Mouse (Mus musculus) ES-E14 (cell line): ENCODE results near the gene Pllp.

Experiments used
- CHD2 ChIP-seq: IDR thresholded peaks from 2 replicates; pipeline ENCODE4 v1.6.1; 2014; ENCODE audit warnings: mild to moderate bottlenecking, low read depth, low read length, inconsistent platforms
- MAFK ChIP-seq: IDR thresholded peaks from 2 replicates; pipeline ENCODE4 v1.6.1; 2014; ENCODE audit warnings: mild to moderate bottlenecking, low read depth, low read length, inconsistent platforms; ENCODE audit not compliant: insufficient read depth
- ZC3H11A ChIP-seq: IDR thresholded peaks from 2 replicates; pipeline ENCODE4 v1.6.1; 2012; ENCODE audit warnings: low read depth, mild to moderate bottlenecking, inconsistent platforms, low read length, borderline replicate concordance
- ZNF384 ChIP-seq: IDR thresholded peaks from 2 replicates; pipeline ENCODE4 v1.6.1; 2012; ENCODE audit warnings: low read depth, low read length, inconsistent platforms

DNA sequence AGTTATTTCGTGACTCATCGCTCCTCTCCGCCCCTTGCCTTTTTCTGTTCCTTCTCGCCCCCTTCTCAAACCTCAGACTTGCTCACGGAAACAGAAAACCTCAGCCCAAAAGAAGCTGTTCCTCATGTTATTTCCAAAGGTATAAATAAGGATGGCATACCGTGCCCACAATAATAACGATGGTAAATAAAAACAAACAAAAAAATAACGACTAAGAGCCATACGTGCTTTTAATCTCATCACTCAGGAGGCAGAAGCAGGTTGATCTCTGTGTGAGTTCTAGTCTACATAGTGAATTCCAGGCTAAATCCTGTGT is 8.5 kb upstream of the Pllp start:
- no peak for TF ChIP-seq ZNF384
- TF ChIP-seq ZC3H11A = no peak
- TF ChIP-seq CHD2 = no peak
- TF ChIP-seq MAFK = no peak
